Mouse (Mus musculus) right cerebral cortex, postnatal 4 days (tissue): ENCODE results near the gene Gm9958.

Source experiments
- DNase-seq: peaks from one replicate; pipeline ENCODE4 v3.0.0-alpha.2; 2022

Gene Gm9958

DNA sequence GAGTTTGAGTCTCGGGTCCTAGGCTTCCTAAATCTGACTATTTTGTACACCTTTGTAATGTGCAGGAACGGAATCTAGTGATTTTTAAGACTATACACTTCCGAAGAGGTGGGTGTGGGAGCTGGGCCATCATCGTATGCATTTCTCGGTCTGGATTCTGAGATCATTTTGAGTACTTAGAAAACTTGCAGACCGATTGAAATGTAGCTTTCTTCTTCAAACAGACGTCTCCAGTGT, at the start of gene Gm9958:
Gene Gm9958 (plus strand): TSS at position 138 of the 237 bp plus-strand sequence.
- peak; percentile 4 for DNase-seq

DNA sequence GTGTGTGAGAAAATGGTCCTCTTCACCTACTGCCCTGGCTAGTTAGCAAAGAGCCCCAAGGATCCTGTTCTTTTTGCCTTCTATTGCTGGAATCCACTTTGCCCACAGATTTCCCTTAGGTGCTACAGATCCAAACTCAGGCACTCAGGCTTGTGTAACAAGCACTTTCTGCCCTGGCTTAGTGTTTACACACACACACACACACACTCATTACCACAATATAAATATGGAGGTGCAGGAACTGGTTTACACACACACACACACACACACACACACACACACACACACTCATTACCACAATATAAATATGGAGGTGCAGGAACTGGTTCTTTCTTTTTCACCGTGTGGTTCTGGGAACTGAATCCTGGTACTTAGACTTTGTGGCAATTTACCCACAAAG, 35.9 kb upstream of the Gm9958 start:
- DNase-seq: no peak

DNA sequence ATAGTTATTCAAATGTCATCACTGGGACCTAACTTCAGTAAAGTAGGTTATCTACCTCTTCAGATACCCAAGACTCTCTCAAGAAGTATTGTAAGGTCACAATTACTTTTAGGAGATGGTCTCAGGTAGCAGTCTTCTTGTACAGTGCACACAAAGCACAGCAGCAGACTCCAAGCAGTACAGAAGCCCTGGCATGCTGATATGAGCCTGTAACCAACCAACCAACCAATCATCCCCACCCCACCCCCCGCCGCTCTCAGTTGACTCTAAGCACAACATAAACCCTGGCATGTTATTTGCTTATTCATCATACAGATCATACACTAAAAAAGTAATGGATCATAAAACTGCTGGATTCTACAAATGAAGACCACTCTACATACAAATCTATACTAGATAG, 34.5 kb upstream of the Gm9958 start:
- DNase-seq: no peak

DNA sequence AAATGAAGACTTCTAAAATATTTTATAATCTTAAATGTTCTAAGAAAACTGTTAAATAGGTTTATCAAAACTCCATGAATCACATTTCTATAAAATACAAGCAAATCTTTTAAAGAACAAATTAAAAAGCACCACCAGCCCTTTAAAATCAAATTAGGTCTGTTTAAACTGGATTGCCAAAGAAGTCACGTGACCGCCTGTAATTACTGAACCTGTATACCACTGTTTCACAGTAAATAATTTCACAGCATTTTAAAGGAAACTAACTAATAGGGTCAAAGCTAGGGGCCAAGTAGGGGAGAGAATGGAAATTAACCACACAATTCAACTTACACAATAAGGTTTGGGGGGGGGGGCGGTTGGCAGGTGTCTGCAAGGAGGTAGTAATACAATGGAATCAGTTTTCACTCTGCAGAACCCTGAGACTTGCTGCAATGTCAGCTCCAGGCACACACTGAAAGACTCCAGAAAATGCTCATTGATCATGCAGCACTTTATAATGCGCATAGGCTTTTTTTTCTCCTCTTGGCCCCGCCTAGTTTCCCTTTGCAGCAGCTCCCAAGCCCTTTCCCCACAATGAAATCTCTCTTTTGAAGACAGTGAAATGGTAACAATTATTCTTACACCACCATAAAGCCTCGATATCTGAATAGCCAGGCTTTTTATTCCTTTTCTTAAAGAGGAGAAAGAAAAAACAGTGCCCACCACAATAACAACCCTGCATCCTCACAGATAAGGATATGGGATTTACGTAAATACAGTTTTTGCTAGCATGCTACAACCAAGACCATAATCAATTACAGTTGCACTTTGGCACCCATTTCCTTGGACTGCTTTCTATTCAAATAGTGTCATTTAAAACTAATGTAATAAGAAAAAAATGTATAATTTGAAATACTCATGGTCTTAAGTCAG, 28.6 kb upstream of the Gm9958 start:
- no peak for DNase-seq

DNA sequence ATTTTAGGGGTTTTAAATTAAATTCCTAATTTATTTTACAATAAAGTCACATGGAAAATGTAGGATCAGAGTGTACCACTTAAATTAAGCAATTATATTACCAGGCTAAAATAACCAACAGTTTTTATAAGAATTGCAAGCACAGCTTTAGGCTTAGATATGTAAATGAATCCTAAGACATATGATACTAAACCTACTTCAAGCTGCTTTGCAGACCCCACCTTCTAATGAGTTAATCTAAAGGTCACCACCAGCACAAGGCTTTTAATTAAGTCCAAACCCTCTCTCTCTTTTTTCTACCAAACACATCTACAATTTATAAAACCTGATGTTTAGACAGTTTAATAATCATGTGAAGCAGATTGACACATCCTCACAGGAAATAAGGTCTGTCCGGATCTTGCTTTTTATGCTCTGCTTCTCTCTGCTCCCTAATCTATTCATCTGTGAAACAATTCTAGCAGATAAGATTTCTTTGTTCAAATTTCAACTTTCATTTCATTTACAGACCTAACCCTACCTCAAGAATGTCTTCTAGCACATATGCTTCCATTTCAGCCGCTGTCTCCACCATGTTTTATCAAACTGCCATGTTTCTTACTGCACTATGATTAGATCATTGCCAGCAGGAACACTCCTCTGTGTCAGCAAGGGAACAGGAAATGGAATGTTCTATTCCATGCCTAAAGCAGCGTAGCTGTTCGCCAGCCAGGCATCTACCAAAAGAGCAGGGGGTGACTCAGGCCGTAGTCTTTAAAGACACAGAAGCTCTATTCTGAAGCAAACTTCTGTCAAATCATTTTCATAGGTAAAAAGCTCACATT, 27.7 kb upstream of the Gm9958 start:
- peak; percentile 62 for DNase-seq

DNA sequence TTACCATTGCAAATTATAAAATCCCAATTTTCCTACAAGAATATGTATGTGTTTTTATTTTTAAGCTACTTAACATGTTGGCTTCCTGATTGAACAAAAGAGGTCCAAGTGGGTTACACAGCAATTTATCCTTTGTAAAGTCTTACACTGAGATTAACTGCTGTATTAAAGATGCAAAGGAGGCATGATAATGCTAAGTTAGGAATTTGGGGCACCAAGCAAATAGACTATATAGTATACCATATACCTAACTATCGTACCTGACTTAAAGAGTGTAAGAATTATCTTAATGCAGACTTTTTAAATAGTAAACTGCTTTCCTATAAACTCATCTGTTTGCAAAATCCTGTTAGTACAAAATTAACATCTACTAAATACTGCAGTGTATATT, 27.1 kb upstream of the Gm9958 start:
- no peak for DNase-seq

DNA sequence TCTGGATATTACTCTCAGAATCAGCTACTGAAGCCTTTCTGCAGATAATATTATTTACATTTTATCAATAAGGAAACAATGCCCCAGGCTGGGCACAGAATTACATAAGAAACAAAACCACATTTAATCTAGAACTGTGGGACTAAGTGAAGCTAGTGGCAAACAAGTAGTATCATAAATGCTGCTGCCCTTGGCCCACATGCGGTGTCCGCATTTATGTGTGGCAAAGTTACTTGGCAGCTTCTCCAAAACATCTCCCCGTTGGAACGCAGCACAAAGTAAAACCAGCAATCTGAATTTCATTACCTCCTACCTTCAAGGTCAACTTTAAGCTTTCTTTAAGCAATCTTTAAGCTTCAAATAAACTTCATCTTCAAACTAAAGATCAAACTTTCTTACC, 26.2 kb upstream of the Gm9958 start:
- DNase-seq: no peak

DNA sequence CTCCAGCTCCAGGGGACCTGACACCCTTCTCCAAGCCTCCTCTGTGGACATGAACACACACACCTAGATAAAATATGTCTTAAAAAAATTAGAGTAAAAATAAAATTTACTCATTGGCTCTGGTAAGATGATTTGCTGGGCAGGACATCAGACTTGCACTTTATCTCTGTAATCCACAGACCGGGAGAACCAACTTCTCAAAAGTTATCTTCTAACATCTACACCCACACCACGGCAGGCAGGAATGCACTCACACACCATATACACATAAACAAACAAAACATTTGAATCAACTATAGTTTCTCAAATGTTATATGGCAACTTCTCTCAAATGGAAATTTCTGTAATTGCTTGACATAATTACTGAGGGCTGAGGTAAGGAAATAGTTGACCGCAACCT, 20.1 kb upstream of the Gm9958 start:
- no peak for DNase-seq

DNA sequence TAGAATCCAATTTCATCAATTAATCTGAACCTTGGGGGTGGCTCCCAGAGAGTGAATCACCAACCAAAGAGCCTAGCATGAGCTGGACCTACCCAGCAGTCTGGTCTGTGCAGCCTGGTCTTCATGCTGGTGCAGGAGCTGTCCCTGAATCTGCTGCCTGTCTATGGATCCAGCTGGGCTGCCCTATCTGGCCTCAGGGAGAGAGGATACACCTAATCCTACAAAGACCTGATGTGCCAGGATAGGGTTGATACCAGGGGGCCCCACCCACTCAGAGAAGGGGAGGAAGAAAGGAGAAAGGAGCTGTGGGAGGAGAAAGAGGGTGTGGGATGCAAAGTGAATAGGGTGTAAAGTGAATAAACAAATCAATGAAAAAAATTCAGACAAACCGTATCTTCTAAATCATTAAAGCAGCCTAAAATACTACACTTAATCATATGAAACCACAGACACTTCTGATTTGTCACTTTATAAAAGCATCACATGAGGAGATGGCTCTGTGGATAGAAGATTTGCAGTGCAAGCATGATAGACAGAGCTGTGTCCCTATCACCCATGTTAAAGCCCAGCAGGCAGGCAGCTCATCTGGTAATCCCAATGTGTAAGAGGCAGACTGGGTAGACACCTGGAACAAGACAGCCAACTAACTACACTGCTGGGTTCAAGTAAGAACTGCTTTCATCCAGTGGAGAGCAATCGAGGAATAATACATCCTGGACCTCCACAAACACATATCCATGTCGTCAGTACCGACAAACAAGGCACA, 13.3 kb upstream of the Gm9958 start:
- DNase-seq: no peak

DNA sequence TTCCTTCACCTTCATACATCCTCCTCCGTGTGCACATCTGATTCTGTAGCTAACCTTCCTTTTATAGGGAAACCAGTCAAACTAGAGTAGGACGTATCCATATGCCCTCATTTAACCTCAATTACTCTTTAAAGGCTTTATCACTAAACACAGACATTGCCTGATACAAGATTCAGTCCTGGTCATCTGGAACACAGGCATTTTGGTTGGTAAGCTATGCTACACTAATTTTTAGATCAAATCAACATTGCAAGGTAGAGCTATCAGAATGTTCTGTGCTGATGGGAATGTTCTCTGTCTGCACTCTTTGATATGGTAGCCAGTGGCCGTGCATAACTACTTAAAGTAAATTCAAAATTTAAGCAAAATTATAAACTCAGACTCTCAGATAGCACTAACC, 11.2 kb upstream of the Gm9958 start:
- DNase-seq: no peak

DNA sequence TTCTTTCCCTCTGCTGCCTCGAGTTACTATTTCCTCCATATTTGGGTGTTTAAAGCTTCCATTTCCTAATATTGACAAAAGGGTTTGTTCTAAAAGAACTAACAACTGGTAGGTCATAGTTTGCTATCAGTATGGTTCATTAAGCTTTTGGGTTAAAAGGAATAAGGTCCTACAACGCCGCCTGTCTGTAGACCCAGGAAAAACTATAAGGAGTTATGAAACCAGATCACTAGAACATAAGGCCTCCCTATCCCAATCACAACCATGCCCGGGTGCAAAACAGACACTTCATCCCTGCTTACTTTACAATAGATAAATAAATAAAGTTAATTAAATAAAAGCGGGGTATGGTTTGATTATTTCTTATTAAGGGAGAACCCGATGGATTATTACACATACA, 2.5 kb upstream of the Gm9958 start:
- DNase-seq: peak; percentile 43

DNA sequence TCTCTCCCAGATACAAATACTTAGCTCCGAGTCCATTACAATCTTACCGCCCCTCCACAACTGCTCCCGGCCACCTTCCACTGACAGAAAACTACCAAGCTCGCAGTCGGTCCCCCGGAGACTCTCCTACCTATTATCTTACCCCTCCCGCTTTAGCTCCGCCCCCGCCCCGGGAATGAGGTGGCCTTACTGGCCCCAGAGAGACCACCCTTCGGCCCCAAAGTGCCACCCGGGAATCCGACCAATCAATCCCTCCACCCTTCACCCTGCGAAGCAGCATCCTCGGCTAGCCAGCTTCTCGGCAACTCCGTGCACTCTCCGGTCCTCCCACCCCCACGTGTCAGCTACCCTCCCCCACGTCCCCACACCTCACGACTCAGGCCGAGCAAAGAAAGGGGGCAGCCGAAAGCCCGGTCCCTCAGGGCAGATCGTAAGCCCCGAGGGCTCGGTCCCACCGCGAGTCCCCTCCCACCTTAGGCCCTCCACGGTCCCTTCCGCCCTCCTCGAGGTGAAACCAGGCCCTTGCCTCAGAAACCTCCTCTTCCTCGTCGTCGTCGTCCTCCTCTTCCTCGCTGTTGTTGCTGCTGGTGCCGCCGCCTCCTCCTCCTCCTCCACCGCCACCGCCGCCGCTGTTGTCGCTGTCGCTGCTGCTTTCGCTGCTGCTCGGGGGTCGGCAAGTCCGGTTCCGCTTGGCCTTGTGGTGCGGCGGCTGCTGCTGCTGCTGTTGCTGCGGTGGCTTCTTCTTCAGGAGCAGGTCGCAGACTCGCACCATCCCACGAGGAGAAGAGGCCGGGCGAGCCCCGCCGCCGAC, 1.7 kb upstream of the Gm9958 start:
- DNase-seq: peak; percentile 35

DNA sequence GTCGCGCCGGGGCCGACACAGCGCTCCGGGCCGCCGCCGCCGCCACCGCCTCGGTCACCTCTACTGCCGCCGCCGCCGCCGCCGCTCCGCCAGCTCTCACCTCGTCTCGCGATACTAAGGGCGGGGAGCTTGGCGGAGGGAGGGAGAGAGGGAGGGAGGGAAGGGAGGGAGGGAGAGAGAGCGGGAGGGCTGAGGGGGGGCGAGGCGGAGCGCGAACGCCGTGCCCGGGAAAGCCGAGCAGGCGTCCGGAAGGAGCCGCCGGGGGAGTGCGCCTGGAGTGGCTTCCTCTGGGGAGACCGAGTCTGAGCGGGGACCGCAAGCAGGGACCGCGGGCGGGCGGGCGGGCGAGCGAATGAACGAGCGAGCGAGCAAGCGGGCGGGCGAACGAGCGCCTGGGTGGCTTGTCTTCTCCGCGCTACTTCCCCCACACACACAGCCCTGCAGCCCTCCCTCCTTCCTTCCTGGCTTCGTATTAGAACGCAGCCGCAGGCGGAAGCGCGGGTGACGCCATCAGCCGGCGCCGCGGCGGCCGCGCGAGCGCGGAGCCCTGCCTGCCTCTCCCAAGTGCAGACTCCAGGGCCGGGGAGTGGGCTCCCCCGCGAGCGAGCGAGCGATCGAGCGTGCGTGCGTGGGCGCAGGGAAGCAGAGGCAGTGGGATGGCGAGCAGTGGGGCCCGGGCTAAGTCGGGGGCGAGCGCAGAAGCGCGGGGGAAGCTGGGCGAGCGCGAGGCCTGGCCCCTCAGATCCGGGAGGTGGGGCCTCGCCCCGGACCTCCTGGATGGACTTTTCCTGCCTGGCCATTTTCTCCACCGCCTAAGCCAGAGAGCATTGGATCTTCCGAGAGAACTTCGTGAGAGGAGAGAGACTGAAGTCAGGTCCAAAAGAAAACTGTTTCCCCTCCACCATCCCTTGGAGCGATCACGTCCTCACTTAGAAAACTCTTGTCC, 610 bp upstream of the Gm9958 start, which contains the start of gene Ankrd17:
Gene Ankrd17 (minus strand): TSS at position 457 of the 946 bp plus-strand sequence.
- DNase-seq: peak; percentile 89

DNA sequence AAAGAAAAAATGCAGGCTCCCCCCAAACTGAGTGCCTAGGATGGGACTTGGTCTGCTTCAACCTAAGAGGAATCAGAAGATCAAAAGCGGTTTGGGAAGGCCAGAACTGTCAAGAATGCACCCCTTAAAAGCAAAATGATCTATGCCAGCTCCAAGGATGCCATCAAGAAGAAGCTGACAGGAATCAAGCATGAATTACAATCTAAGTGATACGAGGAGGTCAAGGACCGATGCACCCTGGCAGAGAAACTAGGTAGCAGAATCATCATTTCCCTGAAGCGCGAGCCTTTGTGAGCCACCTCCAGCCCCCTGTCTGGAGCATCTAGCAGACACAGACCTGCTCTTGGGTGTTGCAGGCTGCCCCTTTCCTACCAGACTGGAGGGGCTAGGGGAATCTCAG, 3.4 kb downstream of the Gm9958 start:
- DNase-seq: no peak

DNA sequence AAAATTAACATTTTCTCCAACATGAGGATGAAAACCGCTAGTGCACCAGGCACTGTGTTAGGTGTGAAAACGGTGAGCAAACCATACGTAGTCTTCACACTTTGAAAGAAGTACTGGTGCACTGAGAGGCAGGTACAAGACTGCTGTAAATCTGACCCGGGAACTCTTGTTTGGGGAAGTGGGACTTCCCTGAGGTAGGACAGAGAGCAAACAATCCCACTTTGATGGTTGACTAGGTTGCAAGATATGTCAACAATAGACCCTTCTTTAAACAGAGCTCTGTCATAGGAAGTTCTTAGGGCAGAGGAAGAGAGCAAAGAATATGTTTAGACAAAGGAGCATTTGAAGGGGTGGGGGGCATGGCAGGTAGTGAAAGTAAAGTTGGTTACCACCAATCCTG, 6.7 kb downstream of the Gm9958 start:
- no peak for DNase-seq

DNA sequence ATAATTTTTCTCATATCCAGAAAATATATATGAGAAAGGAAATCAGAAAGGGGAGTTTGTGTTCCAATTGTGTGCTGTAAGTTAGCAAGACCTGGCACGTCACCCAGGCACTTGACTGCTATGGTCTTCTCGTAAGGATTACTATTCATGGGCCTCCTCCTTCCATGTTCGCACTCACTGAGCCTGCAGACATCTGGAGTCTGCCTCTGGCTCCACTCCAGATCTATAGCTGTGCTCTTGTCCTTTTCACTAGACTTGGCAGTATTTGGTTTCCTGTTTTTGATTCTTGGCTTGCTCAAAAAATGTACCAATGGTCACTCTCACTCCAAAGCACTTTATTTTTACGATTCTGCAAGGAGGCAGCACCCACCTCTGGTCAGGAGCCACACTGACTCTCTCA, 14.5 kb downstream of the Gm9958 start:
- DNase-seq: no peak

DNA sequence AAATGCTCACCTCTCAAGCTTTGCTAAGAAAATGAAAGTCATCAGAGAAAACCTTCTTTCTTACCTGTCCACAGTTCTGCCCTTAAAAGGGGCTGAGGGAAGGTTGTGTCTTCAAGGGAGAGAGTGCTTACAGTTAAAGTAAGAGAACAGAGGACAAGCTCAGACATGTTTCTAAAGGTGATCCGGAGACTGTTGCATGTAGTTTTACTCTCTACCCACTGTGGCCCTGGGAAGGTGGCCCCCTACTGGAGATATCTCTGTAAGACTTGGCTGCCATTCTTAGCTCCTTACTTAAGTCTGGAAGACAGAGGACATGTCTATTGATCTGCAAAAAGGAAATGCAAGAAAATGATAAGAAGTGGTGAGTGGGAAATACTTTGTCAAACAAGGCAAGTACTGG, 16.1 kb downstream of the Gm9958 start:
- DNase-seq: no peak

DNA sequence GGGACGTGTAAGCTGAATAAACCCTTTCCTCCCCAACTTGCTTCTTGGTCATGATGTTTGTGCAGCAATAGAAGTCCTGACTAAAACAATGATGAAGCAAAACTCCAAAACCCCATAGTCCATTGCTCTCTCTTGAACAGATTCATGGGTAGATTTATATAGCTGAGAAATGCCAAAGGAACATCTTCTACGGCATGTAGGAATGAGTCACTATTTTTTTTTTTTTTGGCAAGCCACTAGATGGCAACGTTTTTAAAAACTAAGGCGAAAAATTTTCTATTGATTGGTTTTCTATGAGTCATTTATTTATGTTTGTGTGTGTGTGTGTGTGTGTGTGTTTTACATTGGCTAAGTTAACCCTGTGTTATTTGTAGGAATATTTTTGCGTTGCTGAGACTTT, 26.8 kb downstream of the Gm9958 start:
- DNase-seq: no peak

DNA sequence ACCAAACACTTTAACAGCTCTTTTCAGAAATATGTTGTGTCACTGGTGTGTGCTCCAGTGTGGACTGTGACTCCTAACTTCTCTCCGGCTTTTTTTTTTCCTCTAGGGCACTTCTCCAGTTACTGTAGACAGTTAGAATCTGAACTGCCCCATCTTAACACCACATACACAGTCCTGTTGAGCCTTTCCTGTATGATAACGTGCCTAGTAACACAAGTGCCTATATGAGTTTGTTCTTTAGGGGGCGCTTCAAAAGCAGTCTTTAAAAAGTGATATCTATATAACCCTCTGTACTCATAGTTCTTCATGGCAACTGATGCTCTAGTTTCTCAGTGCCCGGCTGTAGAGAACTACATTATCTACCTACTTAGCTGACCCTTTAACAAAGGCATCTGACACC, 27.3 kb downstream of the Gm9958 start:
- DNase-seq: no peak

DNA sequence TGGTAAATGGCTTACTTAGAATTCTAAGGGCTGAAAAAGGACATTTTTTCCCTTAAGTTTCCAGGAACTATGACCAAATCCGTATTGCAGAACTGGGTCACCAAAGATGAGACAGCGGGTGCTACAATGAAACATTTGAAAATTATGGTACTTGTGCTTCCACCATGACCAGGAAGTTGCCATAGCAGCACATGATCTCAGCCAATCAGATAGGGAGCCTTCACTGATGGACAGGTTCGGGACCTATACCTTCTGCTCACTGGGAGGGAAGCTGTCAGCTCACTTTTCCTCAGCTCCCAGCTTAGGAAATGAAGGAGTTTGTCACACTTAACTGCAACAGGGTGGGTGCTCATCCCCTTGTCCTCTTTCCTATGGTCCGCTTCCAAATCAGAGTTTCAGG, 29.8 kb downstream of the Gm9958 start:
- no peak for DNase-seq

DNA sequence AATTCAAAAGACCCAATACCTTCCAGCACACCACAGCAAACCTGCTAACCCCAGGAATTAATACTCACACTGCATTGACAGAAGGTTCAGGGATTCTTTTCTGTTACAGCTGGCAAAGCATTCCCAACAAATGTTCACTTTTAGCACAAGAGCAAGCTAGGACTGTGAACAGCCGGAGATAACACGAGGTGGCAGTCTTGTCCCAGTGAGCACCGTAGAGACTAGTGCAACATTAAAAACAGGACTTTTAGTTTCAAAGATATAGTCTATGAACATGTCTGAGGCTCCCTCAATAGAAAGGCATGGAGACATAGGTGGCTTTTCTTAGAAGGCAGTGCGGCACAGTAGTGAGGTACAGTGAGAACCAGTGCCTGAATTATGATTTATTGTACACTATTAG, 38.2 kb downstream of the Gm9958 start:
- DNase-seq: peak; percentile 40
